ENCODE assay signal across 8 mouse cellular contexts in the genomic region with DNA sequence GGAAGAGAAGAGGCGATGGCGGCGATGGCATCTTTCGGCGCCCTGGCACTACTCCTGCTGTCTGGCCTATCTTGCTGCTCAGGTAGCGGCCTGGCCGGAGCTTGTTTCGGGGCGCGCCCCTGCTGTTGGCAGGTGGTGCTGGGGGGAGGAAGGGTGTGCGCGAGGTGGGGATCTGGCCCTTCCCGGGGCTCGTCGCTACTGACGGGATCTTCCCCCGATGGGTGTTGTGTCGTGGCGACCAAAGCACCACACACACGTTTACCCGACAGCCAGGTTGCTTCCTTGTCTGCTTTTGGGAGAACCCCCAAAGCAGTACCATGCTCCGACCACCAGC. TPM values are rescaled to one million over a fixed set of nuclear protein-coding genes. Genes with fewer than 3 reads are reported as not detected.
A peak's percentile ranks its signal among the peaks of the same experiment; 100 is the strongest.
DNase-seq lines count a peak whose midpoint lies in the region; ATAC-seq and TF ChIP-seq lines count a peak whose summit lies in the region.

No protein-coding gene starts in this region.

- peak overlapping the region; percentile 87 for H3K4me3 ChIP-seq in gastrocnemius, adult 2 months
- H3K4me3 ChIP-seq in thymus, adult 2 months (ENCODE audit: control insufficient read depth, insufficient read depth, low read length) = peak overlapping the region; percentile 92
- peak overlapping the region; percentile 71 for H3K4me3 ChIP-seq in liver, embryonic 12.5 days

- no peak for DNase-seq in gastrocnemius, adult 2 months
- no peak for DNase-seq in gastrocnemius, postnatal 25 days
- DNase-seq in thymus, adult 2 months = no peak
- no peak for DNase-seq in thymus, postnatal 10 days (ENCODE audit: low spot score in 2 of 2)
- no peak for DNase-seq in natural killer cell, adult 2 months (ENCODE audit: low spot score in 2 of 2)
- DNase-seq in frontal cortex, adult 2 months (ENCODE audit: extremely low spot score in 1 of 2, low spot score in 1 of 2) = no peak
- no peak for DNase-seq in cerebellum, postnatal 4 days (ENCODE audit: low spot score in 2 of 2)

- no peak for TF ChIP-seq CTCF in gastrocnemius, adult 2 months (IDR thresholded peaks at IDR 0.05)
- TF ChIP-seq CTCF in thymus, adult 2 months (IDR thresholded peaks at IDR 0.05; ENCODE audit: borderline replicate concordance, control insufficient read depth, extremely low read depth, insufficient read depth, low read length, poor library complexity) = no peak

- no peaks in the 10 kb centered on the region for H3K9me3 ChIP-seq in liver, embryonic 12.5 days (replicated peaks)

- H3K27me3 ChIP-seq in thymus, adult 2 months (ENCODE audit: control insufficient read depth, insufficient read depth, low read length) = no peaks in the 10 kb centered on the region
- H3K27me3 ChIP-seq in liver, embryonic 12.5 days (replicated peaks) = peaks cover 7% of the 10 kb centered on the region

- WGBS in thymus, adult 2 months = under 1% methylated on average over 21 of the region's 22 CpGs
- 4% methylated on average over 22 of the region's 22 CpGs for WGBS in liver, embryonic 12.5 days (ENCODE audit: insufficient replicate concordance)

- H3K9ac ChIP-seq in liver, embryonic 12.5 days = peak overlapping the region; percentile 82

- ATAC-seq in liver, embryonic 12.5 days = peak; percentile 46

- intact Hi-C loops in gastrocnemius, adult 2 months (cut with DNase I) = loop anchor here (5.0 kb wide), 3 partner anchors 70 to 175 kb away; partner anchors contain the start of genes Abcd1, Bcap31 and Slc6a8

- H3K4me1 ChIP-seq in thymus, adult 2 months (replicated peaks; ENCODE audit: control insufficient read depth, insufficient read depth, low read length) = peaks cover 13% of the 10 kb centered on the region; the same call in 1 of the 2 replicates
- peaks cover 31% of the 10 kb centered on the region for H3K4me1 ChIP-seq in liver, embryonic 12.5 days

- peak overlapping the region; percentile 98 for H3K27ac ChIP-seq in gastrocnemius, adult 2 months
- H3K27ac ChIP-seq in thymus, adult 2 months (ENCODE audit: control insufficient read depth, insufficient read depth, low read length) = peak overlapping the region; percentile 50
- H3K27ac ChIP-seq in liver, embryonic 12.5 days = peak overlapping the region; percentile 93

- H3K4me2 ChIP-seq in liver, embryonic 12.5 days = peak overlapping the region; percentile 75

- TF ChIP-seq POLR2A in thymus, adult 2 months (IDR thresholded peaks at IDR 0.05; ENCODE audit: control insufficient read depth, extremely low read depth, insufficient read depth, low read length, poor library complexity) = no peak

- H3K36me3 ChIP-seq in thymus, adult 2 months (ENCODE audit: control insufficient read depth, insufficient read depth, low read length) = peaks cover 13% of the 10 kb centered on the region
- H3K36me3 ChIP-seq in liver, embryonic 12.5 days = peaks cover 37% of the 10 kb centered on the region

RNA-seq across cellular contexts. Expression of gene Ssr4, which starts 0.4 kb away (rescaled TPM):
- 10 to 100 TPM; 77.3 to 79.0 TPM for total RNA-seq in gastrocnemius, adult 2 months (2021)
- 10 to 100 TPM; 72.3 to 80.8 TPM for total RNA-seq in gastrocnemius, postnatal 25 days (2021)
- 189 and 216 TPM in 2 replicates for polyA plus RNA-seq in thymus, adult 2 months (2012; rRNA removed)
- 162 and 173 TPM in 2 replicates for polyA plus RNA-seq in liver, embryonic 12.5 days (2016; fragmentation: Nextera tagmentation; extraction: Ambion mirVana)
- 142 and 161 TPM in 2 replicates for polyA plus RNA-seq in frontal cortex, adult 2 months (2012; rRNA removed)

RNA-seq across cellular contexts. Expression of gene Idh3g, which starts 0.5 kb away (rescaled TPM):
- total RNA-seq in gastrocnemius, adult 2 months (2021) = 100 to 1,000 TPM; 384 to 433 TPM
- total RNA-seq in gastrocnemius, postnatal 25 days (2021) = 100 to 1,000 TPM; 399 to 430 TPM
- polyA plus RNA-seq in thymus, adult 2 months (2012; rRNA removed) = 327 and 378 TPM in 2 replicates
- polyA plus RNA-seq in liver, embryonic 12.5 days (2016; fragmentation: Nextera tagmentation; extraction: Ambion mirVana) = 141 TPM in 2 replicates
- polyA plus RNA-seq in frontal cortex, adult 2 months (2012; rRNA removed) = 545 and 567 TPM in 2 replicates

RNA-seq across cellular contexts. Expression of gene Srpk3, which starts 13.0 kb away (rescaled TPM):
- 10 to 100 TPM; 34.6 to 41.2 TPM for total RNA-seq in gastrocnemius, adult 2 months (2021)
- total RNA-seq in gastrocnemius, postnatal 25 days (2021) = 10 to 100 TPM; 39.6 to 60.5 TPM
- polyA plus RNA-seq in thymus, adult 2 months (2012; rRNA removed) = 4.9 and 5.4 TPM in 2 replicates
- 0.89 and 1.2 TPM in 2 replicates for polyA plus RNA-seq in liver, embryonic 12.5 days (2016; fragmentation: Nextera tagmentation; extraction: Ambion mirVana)
- 19.1 and 20.2 TPM in 2 replicates for polyA plus RNA-seq in frontal cortex, adult 2 months (2012; rRNA removed)

RNA-seq across cellular contexts. Expression of gene Plxnb3, which starts 30.3 kb away (rescaled TPM):
- under 1 TPM; 0.54 to 0.75 TPM for total RNA-seq in gastrocnemius, adult 2 months (2021)
- total RNA-seq in gastrocnemius, postnatal 25 days (2021) = under 1 TPM; 0.61 to 0.67 TPM
- 0.46 and 0.86 TPM in 2 replicates for polyA plus RNA-seq in thymus, adult 2 months (2012; rRNA removed)
- 0.17 and 0.28 TPM in 2 replicates for polyA plus RNA-seq in liver, embryonic 12.5 days (2016; fragmentation: Nextera tagmentation; extraction: Ambion mirVana)
- 11.4 and 12.2 TPM in 2 replicates for polyA plus RNA-seq in frontal cortex, adult 2 months (2012; rRNA removed)

RNA-seq across cellular contexts. Expression of gene Pdzd4, which starts 37.6 kb away (rescaled TPM):
- total RNA-seq in gastrocnemius, adult 2 months (2021) = 1 to 10 TPM in 1 of 2 experiments, under 1 TPM in 1; 0.56 to 1.3 TPM
- 1 to 10 TPM; 1.1 to 1.4 TPM for total RNA-seq in gastrocnemius, postnatal 25 days (2021)
- polyA plus RNA-seq in thymus, adult 2 months (2012; rRNA removed) = 6.2 and 7.3 TPM in 2 replicates
- polyA plus RNA-seq in liver, embryonic 12.5 days (2016; fragmentation: Nextera tagmentation; extraction: Ambion mirVana) = 0.14 and 0.25 TPM in 2 replicates
- polyA plus RNA-seq in frontal cortex, adult 2 months (2012; rRNA removed) = 89.4 and 92.9 TPM in 2 replicates
